Mouse (Mus musculus) MEL (cell line): ENCODE results near the gene Rpl4. TPM values are rescaled to one million over a fixed set of nuclear protein-coding genes. Genes with fewer than 3 reads are reported as not detected.
"Not testable (repeated sequence)": the region's sequence is repeated elsewhere in the genome, so short reads cannot be mapped to it uniquely, and the experiment has no call there.

Experiments used
- DNase-seq: peaks from one replicate; pipeline ENCODE4 v3.0.0; 2011; ENCODE audit warnings: low read depth, low spot score
- H3K27ac ChIP-seq: 2 replicates; pipeline ENCODE4 v1.5.1; 2012; ENCODE audit warnings: low read depth, mild to moderate bottlenecking, control low read depth, low read length, moderate library complexity; ENCODE audit not compliant: control insufficient read depth
- H3K27me3 ChIP-seq, 2 experiments: fragments of 150-350 bp in 1 of 2; sonication (generic) in 1 of 2; 2 replicates each; pipeline ENCODE4 v1.6.1; 2012; ENCODE audit warnings: low read length in 2 of 2, mild to moderate bottlenecking in 2 of 2, improper control_type of control experiment in 1 of 2, moderate library complexity in 1 of 2; ENCODE audit not compliant: insufficient read depth in 2 of 2, control insufficient read depth in 1 of 2
- H3K36me3 ChIP-seq, 2 experiments: 2 replicates each; pipeline ENCODE4 v1.6.1; 2012 to 2014; ENCODE audit warnings: low read length in 2 of 2, improper control_type of control experiment in 1 of 2, inconsistent platforms in 1 of 2, mild to moderate bottlenecking in 1 of 2; ENCODE audit not compliant: insufficient read depth in 2 of 2, control insufficient read depth in 1 of 2
- H3K4me1 ChIP-seq, 2 experiments: fragments of 150-350 bp in 1 of 2; sonication (generic) in 1 of 2; 2 replicates each; pipeline ENCODE4 v1.6.1; 2012; ENCODE audit warnings: low read length in 2 of 2, improper control_type of control experiment in 1 of 2, mild to moderate bottlenecking in 1 of 2; ENCODE audit not compliant: insufficient read depth in 2 of 2, control insufficient read depth in 1 of 2
- H3K4me3 ChIP-seq, 2 experiments: fragments of 150-350 bp in 1 of 2; sonication (generic) in 1 of 2; 2 replicates each; pipeline ENCODE4 v1.5.1; 2012; ENCODE audit warnings: low read depth in 2 of 2, low read length in 2 of 2, mild to moderate bottlenecking in 2 of 2, moderate library complexity in 2 of 2, control low read depth in 1 of 2, improper control_type of control experiment in 1 of 2; ENCODE audit not compliant: control insufficient read depth in 1 of 2, insufficient read depth in 1 of 2
- H3K79me2 ChIP-seq: 2 replicates; pipeline ENCODE4 v1.6.1; 2012; ENCODE audit warnings: mild to moderate bottlenecking, low read length, moderate library complexity; ENCODE audit not compliant: control insufficient read depth, poor library complexity, insufficient read depth
- H3K9ac ChIP-seq: 2 replicates; pipeline ENCODE4 v1.6.1; 2012; ENCODE audit warnings: low read depth, mild to moderate bottlenecking, control low read depth, low read length, moderate library complexity; ENCODE audit not compliant: control insufficient read depth, poor library complexity, severe bottlenecking
- H3K9me3 ChIP-seq: fragments of 150-350 bp; sonication (generic); replicated peaks from 2 replicates; pipeline ENCODE4 v1.6.1; 2012; ENCODE audit warnings: mild to moderate bottlenecking, low read length, improper control_type of control experiment, moderate library complexity; ENCODE audit not compliant: insufficient read depth
- CHD1 ChIP-seq: IDR thresholded peaks from 2 replicates; pipeline ENCODE4 v1.6.1; 2012; ENCODE audit warnings: low read depth, mild to moderate bottlenecking, inconsistent platforms, low read length, improper control_type of control experiment
- E2F4 ChIP-seq: IDR thresholded peaks from 2 replicates; pipeline ENCODE4 v1.6.1; 2011; ENCODE audit warnings: low read depth, low read length, improper control_type of control experiment, borderline replicate concordance
- ELF1 ChIP-seq: IDR thresholded peaks from 2 replicates; pipeline ENCODE4 v1.6.1; 2014; ENCODE audit warnings: low read depth, mild to moderate bottlenecking, inconsistent platforms, low read length, improper control_type of control experiment, moderate library complexity
- MAFK ChIP-seq: IDR thresholded peaks from 2 replicates; pipeline ENCODE4 v1.6.1; 2011; ENCODE audit warnings: low read depth, mild to moderate bottlenecking, low read length, improper control_type of control experiment, borderline replicate concordance
- NRF1 ChIP-seq: IDR thresholded peaks from 2 replicates; pipeline ENCODE4 v1.6.1; 2014; ENCODE audit warnings: low read depth, mild to moderate bottlenecking, inconsistent platforms, low read length, improper control_type of control experiment, moderate library complexity; ENCODE audit not compliant: poor library complexity, insufficient read depth, severe bottlenecking
- RAD21 ChIP-seq: IDR thresholded peaks from 2 replicates; pipeline ENCODE4 v1.6.1; 2011; ENCODE audit warnings: mild to moderate bottlenecking, low read depth, low read length, improper control_type of control experiment
- RCOR1 ChIP-seq: IDR thresholded peaks from 2 replicates; pipeline ENCODE4 v1.6.1; 2012; ENCODE audit warnings: low read depth, mild to moderate bottlenecking, inconsistent platforms, low read length, improper control_type of control experiment
- TAL1 ChIP-seq: IDR thresholded peaks from 2 replicates; pipeline ENCODE4 v1.6.1; 2012; ENCODE audit warnings: mild to moderate bottlenecking, inconsistent platforms, low read length, moderate library complexity, mixed read lengths
- polyA plus RNA-seq, 2 experiments: library from polyadenylated mRNA; stranded (reverse) in 1 of 2; unstranded in 1 of 2; fragments of >175 nt in 1 of 2; fragments of >200 nt in 1 of 2; gene quantifications; 2 replicates each; pipeline versions ENCODE4 v1.2.1 to v1.2.4; 2012; ENCODE audit warnings: low replicate concordance in 2 of 2, low read depth in 1 of 2; ENCODE audit not compliant: insufficient read length in 2 of 2, insufficient read depth in 1 of 2, missing spikeins in 1 of 2
- total RNA-seq: library from RNA; depleted of rRNA; stranded (reverse); fragments of 300-350 nt; gene quantifications from 2 replicates; pipeline ENCODE4 v1.2.3, GENCODE M21; 2012

Gene Rpl4
- total and polyA plus RNA-seq, 3 experiments: 124 to 3,157 (median 1,761) TPM

DNA sequence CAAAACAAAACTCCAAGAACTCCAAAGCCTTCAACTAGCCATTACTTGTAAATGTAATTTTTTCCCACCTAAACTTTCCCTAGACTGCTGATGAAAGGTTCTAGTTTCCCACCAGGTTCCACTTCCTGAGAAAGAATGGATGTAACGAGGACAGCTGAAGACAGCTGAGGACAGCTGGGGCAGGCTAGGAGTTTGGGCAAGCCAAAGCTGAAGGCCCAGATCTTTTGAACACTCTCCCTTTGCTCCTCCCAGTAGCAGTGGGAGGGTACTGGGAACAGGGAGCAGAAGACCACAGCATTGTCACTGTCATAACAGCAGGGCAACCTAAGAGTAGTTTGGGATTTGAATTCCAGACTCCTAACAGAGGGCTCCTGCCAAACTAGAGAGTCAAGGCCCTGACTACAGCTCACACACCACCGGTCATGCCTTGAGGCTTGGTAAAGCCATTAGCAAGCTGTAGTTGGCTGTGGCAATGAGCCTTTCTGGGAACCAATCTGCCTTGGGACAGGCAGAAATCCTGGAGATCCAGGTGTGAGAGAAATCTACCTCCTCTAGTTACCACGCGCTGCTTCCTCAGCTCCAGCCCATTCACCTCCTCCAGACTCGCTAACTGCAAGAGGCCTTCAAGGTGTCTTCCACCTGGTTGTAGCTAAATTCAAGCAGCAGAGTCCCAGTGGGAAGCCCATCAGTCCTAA, 25.0 kb downstream of the Rpl4 start:
- Histone ChIP-seq H3K27ac (no peak overlapping the region), H3K4me1 (no peaks in the 10 kb centered on the region), H3K9me3 (no peaks in the 10 kb centered on the region), H3K9ac (no peak overlapping the region), H3K27me3 (no peaks in the 10 kb centered on the region), H3K36me3 (no peaks in the 10 kb centered on the region), H3K79me2 (no peaks in the 10 kb centered on the region), H3K4me3 (no peak overlapping the region)
- no peak for DNase-seq
- TF ChIP-seq ELF1 (no peak), CHD1 (no peak)

DNA sequence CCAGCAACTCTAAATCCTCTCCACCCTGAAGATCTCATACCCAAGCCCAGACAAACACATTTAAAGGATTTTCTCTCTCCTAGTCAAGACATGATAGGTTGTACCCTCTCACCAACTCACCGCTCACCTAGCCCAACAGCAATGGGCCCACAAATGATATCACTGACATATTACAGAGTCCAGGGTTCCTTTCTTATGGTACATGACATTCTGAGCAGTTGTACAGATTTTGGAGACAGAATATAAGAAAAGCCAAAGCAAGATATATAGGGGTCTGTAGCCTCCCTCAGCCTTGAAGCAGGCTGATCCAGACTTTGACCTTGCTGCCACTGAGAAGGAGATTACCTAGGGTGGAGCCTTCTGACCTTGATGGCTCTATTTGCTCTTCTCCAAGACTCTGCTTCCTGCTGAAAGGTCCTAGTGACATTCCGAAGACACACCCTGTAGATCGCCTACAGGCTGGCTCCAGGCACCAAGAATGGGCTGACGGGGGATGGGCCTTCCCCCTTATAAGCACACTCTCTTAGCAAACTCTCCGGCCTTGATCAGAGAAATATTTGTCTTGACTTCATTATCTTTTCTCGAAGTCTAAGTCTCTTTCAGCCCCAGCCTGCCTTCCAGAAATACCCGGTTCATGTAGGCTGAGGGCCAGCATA, 25.7 kb downstream of the Rpl4 start:
- H3K36me3 ChIP-seq, H3K27me3 ChIP-seq, H3K79me2 ChIP-seq, H3K9me3 ChIP-seq, DNase-seq, H3K27ac ChIP-seq, H3K9ac ChIP-seq, H3K4me3 ChIP-seq, H3K4me1 ChIP-seq: not testable (repeated sequence)

DNA sequence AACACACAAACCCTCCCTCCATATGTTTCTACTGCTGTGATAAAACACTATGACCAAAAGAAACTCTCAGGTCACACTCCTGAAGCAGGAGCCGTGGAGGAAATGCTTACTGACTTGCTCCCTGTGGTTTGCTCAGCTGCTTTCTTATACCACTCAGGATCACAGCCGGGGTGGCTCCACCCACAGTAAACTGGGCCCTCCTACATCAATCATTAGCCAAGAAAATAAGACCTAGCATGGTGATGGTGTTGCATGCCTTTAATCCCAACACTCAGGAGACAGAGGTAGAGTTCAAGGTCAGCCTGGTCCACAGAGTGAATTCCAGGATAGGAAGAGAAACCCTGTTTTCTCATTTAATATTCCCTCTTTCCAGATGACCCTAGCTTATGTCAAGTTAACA, 26.7 kb downstream of the Rpl4 start:
- Histone ChIP-seq H3K27ac (no peak overlapping the region), H3K36me3 (no peaks in the 10 kb centered on the region), H3K4me1 (no peaks in the 10 kb centered on the region), H3K9me3 (no peaks in the 10 kb centered on the region)
- no peak for TF ChIP-seq MAFK
- TF ChIP-seq E2F4: no peak
- TF ChIP-seq TAL1: no peak
- TF ChIP-seq RAD21: no peak
- TF ChIP-seq RCOR1: no peak
- TF ChIP-seq NRF1: no peak
- TF ChIP-seq, all 39 proteins: peak for 0
- DNase-seq: no peak
- Histone ChIP-seq H3K4me3 (no peak overlapping the region), H3K9ac (no peak overlapping the region), H3K79me2 (no peaks in the 10 kb centered on the region), H3K27me3 (no peaks in the 10 kb centered on the region)
